Mouse (Mus musculus): ENCODE data around the gene Gpr135. TPM values are rescaled to one million over a fixed set of nuclear protein-coding genes. Genes with fewer than 3 reads are reported as not detected.

Gene Gpr135
- under 1 TPM; 0.64 to 0.79 TPM for total RNA-seq (2021)

DNA sequence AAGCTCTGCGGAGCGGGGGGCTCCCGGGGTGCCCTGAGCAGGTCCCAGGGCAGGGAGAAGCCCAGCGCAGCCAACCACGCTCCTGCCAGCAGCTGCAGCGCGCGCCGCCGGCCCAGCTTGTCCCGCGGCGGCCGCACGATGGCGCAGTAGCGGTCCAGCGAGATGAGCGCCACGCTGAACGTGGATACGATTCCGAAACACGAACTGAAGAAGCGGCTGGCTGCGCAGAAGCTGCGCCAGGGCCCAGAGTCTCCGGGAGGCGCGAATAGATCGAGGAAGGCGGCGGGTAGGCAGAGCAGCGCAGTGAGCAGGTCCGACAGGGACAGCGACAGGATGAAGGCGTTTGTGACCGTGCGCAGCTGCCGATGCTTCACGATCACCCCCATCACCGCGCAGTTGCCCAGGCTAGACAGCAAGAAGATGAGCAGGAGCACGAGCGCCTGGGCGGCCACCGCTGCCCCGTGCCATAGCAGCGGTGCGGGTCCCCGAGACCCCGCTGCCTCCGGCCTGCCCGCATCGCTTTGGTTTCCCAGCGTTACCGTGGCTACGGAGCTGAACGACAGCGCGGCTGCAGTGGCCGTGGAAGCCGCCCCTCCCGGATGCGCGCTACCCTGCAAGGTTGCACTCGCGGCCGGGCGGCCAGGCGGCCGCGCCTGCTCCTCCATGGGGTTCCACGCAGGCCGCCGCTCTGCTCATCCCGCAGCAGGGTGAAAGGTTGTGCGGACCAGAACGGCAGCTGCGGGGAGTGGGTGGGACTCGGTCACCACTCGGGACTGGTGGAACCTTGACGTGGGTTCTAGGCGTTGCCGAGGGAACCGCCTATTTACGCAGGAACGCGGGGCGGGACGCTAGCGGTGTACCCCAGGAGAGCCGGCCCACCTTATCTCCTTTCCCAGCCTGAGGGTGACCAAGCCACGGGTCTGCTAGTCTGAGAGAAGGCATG, at the start of gene Gpr135:
Gene Gpr135 (minus strand): TSS at position 799 of the 943 bp plus-strand sequence.
- peak; percentile 88 to 89 for DNase-seq
- intact Hi-C loops (cut with DNase I) = no loop called here

DNA sequence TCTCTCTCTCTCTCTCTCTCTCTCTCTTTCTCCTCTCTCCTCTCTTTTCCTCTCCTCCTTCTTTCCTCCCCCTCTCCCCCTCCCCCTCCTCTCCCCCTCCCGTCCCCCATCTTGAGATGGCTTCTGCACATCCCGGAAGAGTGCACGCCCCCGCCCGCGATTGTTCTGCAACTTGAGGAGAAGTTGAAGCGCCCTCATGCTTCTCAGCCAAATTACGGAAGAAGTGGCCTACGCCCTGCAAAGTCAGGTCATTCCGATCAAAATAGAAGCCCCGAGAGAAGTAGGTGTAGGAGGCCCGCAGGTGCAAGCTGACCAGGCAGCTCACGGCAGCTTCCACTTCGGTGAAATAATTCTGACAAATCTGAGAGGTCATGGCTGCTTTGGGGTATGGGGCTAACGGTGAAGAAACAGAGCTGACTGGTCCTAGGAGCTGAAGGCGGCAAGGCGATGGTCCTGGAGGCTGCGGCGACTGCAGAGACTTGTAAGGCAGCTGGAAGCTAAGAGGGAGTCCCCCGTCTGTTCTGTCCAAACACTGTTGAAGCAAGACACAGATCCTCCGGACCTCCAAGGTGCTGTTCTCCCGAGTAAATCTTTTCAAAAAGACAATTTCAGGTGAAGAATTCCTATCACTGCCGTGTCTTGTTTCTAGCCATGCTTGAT, 44.9 kb upstream of the Gpr135 start:
- no peak for DNase-seq
- intact Hi-C loops (cut with DNase I) = no loop called here

GRCm38 (mm10) chr12:72115126-72115525, 44.2 kb upstream of the Gpr135 start:
- intact Hi-C loops (cut with DNase I) = no loop called here
- DNase-seq = peak; percentile 24 to 40

DNA sequence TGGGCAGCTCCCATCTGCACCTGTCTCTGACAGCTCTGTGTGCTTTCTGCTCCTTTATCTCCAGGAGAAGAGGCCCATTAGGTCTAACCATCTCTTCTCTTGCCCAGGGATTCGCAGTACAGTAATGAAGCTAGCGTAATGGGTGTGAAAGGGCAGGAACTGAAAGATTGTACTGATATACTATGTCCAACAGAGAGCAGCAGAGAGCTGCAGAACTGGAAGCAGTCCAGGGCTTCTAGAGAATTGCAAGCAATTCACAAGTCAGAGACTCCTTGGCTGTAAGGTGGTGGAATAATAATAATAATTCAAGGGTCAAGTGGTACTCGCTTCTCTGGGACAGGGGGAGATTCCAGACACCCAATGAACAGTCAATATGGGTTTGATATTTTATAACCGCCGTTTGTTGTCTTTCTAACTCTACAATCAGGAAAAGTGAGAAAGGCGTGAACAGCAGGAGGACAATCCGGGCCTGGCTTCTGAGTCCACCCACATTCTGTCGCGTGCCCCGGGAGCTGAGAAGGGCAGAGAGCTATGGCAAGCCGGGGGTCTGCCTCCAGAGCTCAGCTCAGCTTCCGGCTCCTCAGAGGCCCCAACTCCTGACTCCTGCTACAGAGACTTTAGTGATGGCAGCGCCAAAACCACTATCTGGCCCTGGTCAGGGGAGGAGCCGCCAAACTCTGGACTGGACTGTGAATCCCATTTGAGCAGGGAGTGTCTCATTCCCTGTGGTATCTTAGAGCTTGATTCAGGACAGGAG, 33.8 kb upstream of the Gpr135 start:
- intact Hi-C loops (cut with DNase I) = loop anchor here (1.0 to 10.0 kb wide), 5 partner anchors 93 to 870 kb away; partner anchors contain the start of gene Dhrs7
- DNase-seq = peak; percentile 80 to 84

DNA sequence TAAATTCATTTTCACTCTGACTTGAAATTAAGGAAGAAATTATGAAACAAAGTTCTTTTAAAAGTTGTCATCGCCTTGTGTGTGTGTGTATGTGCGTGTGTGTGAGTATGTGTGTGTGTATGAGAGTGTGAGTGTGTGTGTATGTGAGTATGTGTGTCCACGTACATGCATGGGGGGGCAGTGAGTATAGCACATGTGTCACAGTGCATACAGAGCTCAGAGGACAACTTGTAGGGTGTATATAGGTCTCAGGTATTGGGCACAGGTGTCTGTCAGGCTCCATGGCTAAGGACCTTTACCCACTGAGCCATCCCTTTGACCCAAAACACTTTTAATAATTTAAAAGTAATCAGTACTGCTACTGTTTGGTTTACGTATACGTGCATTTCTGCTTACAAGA, 33.1 kb upstream of the Gpr135 start:
- no peak for DNase-seq
- intact Hi-C loops (cut with DNase I) = loop anchor here (1.0 to 10.0 kb wide), 5 partner anchors 93 to 871 kb away; partner anchors contain the start of gene Dhrs7

DNA sequence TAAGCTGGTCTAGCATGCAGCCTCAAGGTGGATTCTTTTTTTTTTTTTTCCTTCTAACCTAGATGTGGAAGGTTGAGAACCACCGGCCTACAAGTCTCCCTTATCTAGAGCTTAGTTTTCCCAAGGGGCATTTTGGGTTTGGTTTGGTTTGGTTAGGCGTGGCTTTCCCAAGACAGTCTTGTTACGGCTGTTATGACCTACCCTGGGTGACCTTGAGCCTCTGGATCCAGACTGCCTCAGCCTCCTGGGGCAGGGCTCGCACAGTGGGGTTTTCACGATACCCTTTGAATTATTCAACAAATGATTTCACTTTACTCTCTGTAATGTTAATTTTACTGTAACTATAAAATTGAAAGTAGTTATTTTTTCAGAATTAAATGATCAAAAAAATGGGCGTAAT, 31.9 kb upstream of the Gpr135 start:
- DNase-seq = no peak
- intact Hi-C loops (cut with DNase I) = loop anchor here (5.0 to 10.0 kb wide), 3 partner anchors 95 to 872 kb away; partner anchors contain the start of gene Dhrs7

DNA sequence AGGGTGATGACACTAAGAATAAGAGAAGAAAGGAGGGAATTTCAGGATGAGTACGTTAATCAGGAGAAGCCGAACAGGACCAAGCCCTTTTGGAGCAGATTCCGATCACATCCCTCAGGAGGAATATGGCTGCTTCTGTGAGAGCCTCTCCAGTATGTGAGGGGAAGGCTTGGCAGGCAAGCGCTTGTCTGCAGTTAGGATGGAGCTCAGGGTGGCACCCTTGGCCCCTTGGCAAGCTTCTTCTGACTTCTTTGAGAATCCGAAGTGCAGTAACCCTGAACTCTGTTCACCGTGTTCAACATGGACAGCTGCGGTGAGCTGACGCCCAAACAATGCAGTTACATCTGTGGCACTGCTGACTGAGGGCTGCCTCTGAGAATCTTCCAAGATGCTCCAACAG, 26.0 kb upstream of the Gpr135 start:
- no peak for DNase-seq
- intact Hi-C loops (cut with DNase I) = loop anchor here (10.0 kb wide), 1 partner anchor 418 kb away; no protein-coding TSS in a partner anchor

DNA sequence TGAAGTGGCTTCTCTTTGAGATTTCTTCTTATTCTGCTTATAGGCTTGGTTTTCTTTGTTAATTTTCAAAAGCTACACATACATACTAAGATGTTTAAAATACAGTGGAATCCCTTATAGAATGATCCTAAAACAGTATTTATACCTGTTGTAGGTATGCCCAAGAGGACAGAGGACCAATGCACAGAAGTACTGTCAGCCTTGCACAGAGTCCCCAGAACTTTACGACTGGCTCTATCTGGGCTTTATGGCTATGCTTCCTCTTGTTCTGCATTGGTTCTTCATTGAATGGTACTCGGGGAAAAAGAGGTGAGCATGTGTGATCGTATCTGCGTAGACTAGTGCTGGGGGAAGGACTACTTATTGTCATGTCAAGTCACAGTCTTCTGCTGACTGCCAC, 18.9 kb upstream of the Gpr135 start:
- intact Hi-C loops (cut with DNase I) = loop anchor here (10.0 kb wide), 1 partner anchor 425 kb away; no protein-coding TSS in a partner anchor
- DNase-seq = no peak

DNA sequence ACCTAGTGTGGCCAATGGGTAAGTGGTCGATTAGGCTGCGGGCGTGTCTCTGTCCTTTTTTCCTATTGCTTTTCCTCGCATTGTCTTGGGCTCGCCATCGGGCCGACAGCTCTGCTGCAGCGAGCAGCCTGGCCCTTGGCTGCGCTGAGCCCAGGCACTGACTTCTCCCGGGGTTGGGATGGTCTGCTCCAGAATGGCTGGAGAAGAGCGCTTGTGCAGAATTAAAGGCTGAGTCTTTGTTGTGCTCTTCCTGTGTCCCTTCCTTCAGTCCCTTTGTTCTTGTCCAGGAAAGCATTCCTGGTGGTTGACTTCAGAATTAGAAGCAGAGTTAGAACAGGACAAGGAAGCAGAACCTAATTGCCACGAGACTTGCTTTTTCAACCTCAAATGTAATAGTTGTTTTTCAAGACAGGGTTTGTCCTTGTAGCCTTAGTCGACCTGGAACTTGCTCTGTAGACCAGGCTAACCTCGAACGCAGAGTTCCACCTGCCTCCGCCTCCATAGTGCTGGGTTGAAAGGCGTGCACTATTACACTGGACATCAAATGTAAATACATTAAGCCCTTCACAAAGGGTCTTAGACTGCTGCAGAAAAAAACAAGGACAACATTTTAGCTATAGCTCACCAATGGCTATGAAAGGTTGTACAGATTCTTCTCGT, 15.4 kb upstream of the Gpr135 start:
- no peak for DNase-seq
- intact Hi-C loops (cut with DNase I) = no loop called here

DNA sequence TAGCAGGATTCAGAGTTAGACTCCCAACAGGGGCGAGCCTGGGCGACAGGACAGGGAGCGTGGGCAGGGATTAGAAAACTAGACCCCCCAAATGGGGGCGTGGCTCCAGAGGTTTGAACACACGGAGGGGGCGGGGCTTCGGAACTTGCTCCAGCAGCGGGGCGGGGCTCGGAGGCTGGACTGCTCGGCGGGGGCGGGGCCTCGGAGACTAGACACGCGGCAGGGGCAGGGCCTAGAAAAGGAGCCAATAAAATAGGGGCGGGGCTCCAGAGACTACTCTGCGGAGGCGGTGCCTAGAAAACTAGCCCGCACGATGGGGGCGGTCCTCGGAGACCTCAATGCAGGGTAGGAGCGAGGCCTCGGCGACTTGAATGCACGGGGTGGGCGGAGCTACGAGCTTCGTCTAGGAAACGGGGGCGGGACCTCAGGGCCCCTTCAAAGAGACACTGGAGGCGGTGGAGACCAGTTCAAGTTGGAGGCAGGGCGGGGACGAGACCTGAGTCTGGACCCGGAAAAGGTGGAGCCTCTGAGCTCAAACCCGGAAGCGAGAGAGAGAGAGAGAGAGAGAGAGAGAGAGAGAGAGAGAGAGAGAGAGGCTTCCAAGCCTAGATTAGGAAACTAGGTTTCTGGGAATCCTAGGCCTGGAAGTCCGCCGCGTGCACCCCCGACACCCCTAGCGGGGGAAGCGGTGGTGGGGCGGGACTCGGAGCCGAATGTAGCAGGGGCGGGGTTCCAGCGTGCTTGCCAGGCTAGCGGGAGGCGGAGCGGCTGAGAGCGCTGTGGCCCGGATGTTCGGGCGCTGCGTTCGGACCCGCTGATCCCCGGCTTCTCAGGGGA, 14.6 kb upstream of the Gpr135 start, which contains the start of the genes L3hypdh and Jkamp:
Gene L3hypdh (minus strand): TSS at position 111 of the 837 bp plus-strand sequence.
Gene Jkamp (plus strand): TSS at position 261 of the 837 bp plus-strand sequence.
- intact Hi-C loops (cut with DNase I) = no loop called here
- peak; percentile 100 for DNase-seq

DNA sequence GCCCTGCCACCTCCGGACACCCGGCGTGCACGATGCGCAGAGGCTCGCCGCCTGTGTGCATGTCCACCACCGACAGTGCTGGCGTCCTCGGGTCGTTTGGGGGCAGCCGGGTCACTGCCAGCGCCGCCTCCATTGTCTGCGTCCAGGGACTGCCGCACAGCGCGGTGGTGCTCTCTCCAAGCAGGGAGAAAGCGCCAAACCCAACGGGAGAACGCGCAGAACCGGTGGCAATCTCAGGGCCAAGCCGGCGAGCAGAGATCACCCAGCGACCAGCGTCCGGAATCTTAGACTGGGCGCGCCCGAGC, 14.1 kb upstream of the Gpr135 start:
- intact Hi-C loops (cut with DNase I) = no loop called here
- no peak for DNase-seq

DNA sequence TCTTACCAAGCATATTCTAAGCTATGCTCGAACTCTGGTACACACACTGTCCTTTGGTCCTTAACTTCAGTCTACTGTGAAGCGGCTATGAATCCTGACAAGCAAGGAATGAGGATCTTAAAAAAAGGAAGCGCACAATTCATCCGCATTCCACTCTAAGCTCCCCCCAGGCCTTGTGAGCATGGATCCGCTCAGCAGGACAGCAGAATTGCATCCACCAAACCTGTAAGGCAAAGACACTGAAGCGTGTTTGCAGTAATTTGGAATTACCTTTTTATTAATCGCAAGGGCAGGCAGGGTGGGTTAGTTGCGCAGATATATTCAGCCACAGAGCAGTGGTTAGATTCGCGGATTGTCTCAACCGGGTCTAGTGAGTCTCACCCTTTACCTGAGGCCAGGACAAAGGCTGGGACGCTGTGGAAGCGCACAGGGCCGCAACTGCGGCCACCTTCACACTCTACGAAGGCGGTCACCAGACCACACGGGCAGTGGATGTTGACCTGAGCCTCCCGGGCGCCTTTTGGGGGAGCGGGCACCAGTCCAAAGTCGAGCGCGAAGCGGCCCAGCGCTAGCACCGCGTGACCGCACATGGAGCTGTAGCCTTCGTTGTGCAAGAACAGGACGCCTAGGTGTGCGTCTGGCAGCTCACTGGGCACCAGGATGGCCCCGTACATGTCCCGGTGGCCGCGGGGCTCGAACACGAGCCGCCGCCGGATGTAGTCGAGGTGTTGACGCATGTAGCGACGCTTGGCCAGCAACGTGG, 13.5 kb upstream of the Gpr135 start:
- intact Hi-C loops (cut with DNase I) = no loop called here
- no peak for DNase-seq

- intact Hi-C loops (cut with DNase I) = no loop called here
- no peak for DNase-seq
Observed at GRCm38 (mm10) chr12:72083265-72083664, 12.3 kb upstream of the Gpr135 start.

DNA sequence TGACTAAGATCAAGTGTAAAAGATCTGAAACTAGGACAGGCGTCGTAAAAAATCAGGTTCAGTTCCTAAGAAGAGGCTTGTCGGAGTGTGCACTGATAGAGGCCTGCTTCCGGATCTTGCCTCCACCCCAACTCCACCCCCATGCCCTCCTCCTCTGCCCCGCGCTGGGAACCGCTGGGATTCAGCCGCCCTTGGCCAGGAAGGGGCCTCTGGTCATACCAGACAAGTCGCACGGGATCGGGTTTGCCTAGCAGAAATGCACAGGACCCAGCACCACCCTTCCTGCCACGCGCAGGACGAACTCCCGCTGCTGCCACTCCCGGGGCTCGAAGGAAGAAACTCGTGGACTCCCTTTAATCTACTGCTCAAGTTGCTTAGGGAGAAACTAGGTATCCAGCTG, 11.4 kb upstream of the Gpr135 start:
- intact Hi-C loops (cut with DNase I) = no loop called here
- peak; percentile 7 to 23 for DNase-seq

- no peak for DNase-seq
- intact Hi-C loops (cut with DNase I) = no loop called here
Observed at GRCm38 (mm10) chr12:72081961-72082360, 11.0 kb upstream of the Gpr135 start.

DNA sequence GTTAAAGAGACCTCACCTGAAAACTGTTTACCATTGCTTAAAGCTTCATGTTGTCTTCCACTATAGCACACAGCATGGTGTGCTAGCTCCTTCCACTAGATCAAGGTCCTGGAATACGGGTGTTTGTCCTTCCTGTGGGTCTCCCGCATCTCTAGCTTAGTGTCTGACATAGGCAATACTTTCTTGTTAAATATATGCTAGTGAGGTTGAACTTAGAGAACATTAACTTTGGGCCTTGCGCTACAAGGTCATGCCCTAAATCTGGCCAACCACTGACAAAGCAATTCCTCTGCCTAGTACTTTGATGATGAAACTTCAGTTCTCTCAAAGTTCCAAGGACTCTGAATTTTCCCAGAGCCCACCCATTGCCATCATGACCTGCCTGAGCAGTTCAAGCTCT, 7.3 kb upstream of the Gpr135 start:
- intact Hi-C loops (cut with DNase I) = no loop called here
- no peak for DNase-seq

DNA sequence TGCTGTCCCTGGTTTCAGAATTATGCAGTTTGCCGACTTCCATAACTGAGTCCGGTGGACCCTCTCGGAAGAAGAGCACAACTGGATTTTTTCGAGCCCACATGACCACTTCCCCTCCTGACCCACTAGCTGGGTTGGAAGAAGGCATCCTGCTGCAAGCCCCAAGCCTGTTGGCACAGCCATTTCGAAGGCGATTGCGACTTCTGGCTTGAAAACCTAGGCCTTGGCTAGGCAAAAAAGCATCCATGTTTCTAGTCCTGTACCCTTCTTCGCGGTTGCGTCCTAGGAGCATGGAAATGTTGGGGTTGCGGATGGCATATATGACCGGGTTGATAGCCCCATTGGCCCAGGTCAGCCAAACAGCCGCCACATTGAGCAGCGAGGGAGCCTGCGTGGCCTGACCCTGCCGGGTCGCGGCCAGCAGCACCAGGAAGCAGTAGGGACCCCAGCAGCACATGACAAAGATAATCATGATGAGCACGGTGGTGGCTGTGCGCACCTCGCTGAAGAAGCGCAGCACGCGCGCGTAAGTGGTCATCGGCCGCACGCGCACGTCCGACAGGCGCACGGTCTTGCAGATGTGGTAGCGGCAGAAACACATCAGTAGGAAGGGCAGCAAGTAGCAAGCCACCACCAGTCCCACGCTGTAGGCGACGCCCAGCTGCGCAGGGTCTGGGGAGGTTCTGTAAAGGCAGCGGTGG, 1.1 kb downstream of the Gpr135 start:
- no peak for DNase-seq

DNA sequence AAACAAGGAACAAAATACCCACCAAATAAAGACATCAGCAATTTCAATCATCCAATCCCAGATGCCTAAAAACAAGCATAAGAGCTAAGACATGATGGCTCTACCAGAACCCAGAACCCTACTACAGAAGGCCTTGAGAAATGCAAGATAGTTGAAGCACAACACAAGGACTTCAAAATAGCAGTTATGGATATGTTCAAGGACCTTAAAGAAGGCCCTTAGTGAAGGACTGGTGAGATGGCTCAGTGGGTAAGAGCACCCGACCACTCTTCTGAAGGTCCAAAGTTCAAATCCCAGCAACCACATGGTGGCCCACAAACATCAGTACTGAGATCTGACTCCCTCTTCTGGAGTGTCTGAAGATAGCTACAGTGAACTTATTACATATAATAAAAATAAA, 13.1 kb downstream of the Gpr135 start:
- intact Hi-C loops (cut with DNase I) = no loop called here
- no peak for DNase-seq

More for the DNA sequence above, 1.1 kb downstream of the Gpr135 start:
- intact Hi-C loops (cut with DNase I) = no loop called here
